Mouse (Mus musculus) stomach, embryonic 16.5 days (tissue): ENCODE data around the gene Cd7. TPM values are rescaled to one million over a fixed set of nuclear protein-coding genes. Genes with fewer than 3 reads are reported as not detected.

Experiments used
- ATAC-seq: fragments of 200-750 bp; cut with Nextera tagmentation; 2 replicates; pipeline ENCODE4 v1.8.0; 2017; ENCODE audit warnings: moderate number of reproducible peaks, moderate TSS enrichment; ENCODE audit not compliant: insufficient read depth, low FRiP score
- H3K27ac ChIP-seq: fragments of 300-500 bp; sonication (generic); 2 replicates; pipeline ENCODE4 v1.5.1; 2014; ENCODE audit warnings: low read length
- H3K27me3 ChIP-seq: fragments of 300-500 bp; sonication (generic); 2 replicates; pipeline ENCODE4 v1.6.1; 2014; ENCODE audit warnings: low read length, control low read depth, mixed read lengths; ENCODE audit not compliant: control insufficient read depth, insufficient read depth
- H3K36me3 ChIP-seq: fragments of 300-500 bp; sonication (generic); 2 replicates; pipeline ENCODE4 v1.6.1; 2014; ENCODE audit warnings: low read length; ENCODE audit not compliant: control insufficient read depth, insufficient read depth
- H3K4me1 ChIP-seq: fragments of 300-500 bp; sonication (generic); 2 replicates; pipeline ENCODE4 v1.6.1; 2014; ENCODE audit warnings: low read length, control low read depth, mixed read lengths; ENCODE audit not compliant: control insufficient read depth, insufficient read depth
- H3K4me2 ChIP-seq: fragments of 300-500 bp; sonication (generic); 2 replicates; pipeline ENCODE4 v1.6.1; 2014; ENCODE audit warnings: low read depth, low read length, mixed read lengths
- H3K4me3 ChIP-seq: fragments of 300-500 bp; sonication (generic); replicated peaks from 2 replicates; pipeline ENCODE4 v1.5.1; 2014; ENCODE audit warnings: mild to moderate bottlenecking, low read length
- H3K9ac ChIP-seq: fragments of 300-500 bp; sonication (generic); 2 replicates; pipeline ENCODE4 v1.6.1; 2014; ENCODE audit warnings: low read length
- H3K9me3 ChIP-seq: fragments of 300-500 bp; sonication (generic); replicated peaks from 2 replicates; pipeline ENCODE4 v1.6.1; 2016; ENCODE audit warnings: low read length, control low read depth; ENCODE audit not compliant: control insufficient read depth
- WGBS: fragments of 180-500 bp; shearing (Covaris S2); extraction: QIAGEN DNeasy Blood & Tissue Kit; methylation state at CpG from one replicate; pipeline ENCODE4 v1.1.7; 2014; 5-methylcytosine and 5-hydroxymethylcytosine counted together
- polyA plus RNA-seq: library from polyadenylated mRNA; unstranded; fragments of >200 nt; fragmentation: Nextera tagmentation; extraction: Ambion mirVana; gene quantifications from 2 replicates; pipeline ENCODE4 v1.2.1, GENCODE M21; 2015

Cd7 gene
- polyA plus RNA-seq = 2.2 and 2.3 TPM in 2 replicates

DNA sequence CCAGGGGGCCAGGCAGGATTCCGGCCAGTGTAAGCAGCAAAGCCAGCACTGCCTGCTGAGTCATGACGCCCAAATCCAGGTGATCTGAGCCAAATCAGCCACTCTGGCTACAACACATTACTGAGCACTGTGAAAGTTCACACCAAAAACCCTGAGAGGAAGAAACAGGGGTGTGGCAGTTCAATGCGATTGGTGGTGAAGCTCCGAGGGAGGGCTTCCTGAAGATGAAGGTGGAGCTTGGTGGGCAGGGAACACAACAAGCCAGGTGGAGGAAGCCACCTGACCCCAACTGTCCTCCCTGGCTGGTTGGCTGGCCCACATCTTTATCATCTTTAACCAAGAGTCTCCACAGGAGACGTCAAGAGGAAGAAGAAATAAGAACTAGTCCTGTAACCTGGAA, at the start of gene Cd7:
Gene Cd7 (minus strand): TSS at position 117 of the 400 bp plus-strand sequence.
- 69% methylated on average over 5 of the region's 5 CpGs for WGBS
- no peak within 1 kb of the TSS for H3K9ac ChIP-seq
- H3K4me3 ChIP-seq = no peak within 1 kb of the TSS
- H3K36me3 ChIP-seq = no peaks in the 10 kb centered on the region
- no peaks in the 10 kb centered on the region for H3K9me3 ChIP-seq
- ATAC-seq = no peak
- H3K27me3 ChIP-seq = no peaks in the 10 kb centered on the region
- H3K4me1 ChIP-seq = peaks cover 2% of the 10 kb centered on the region; the same call in 1 of the 2 replicates
- no peak within 1 kb of the TSS for H3K4me2 ChIP-seq
- no peak within 1 kb of the TSS for H3K27ac ChIP-seq

GRCm38 (mm10) chr11:121088997-121089396, 49.8 kb upstream of the Cd7 start:
- 0 out of 2 replicates have a peak overlapping the region, but pooled peaks have one; percentile 6 for H3K27ac ChIP-seq
- ATAC-seq = no peak
- no peak overlapping the region for H3K9ac ChIP-seq
- H3K9me3 ChIP-seq = no peaks in the 10 kb centered on the region
- no peaks in the 10 kb centered on the region for H3K27me3 ChIP-seq
- H3K4me1 ChIP-seq = peaks cover 3% of the 10 kb centered on the region; the same call in 1 of the 2 replicates
- WGBS = 64% methylated on average over 6 of the region's 6 CpGs
- no peak overlapping the region for H3K4me2 ChIP-seq
- no peak overlapping the region for H3K4me3 ChIP-seq
- no peaks in the 10 kb centered on the region for H3K36me3 ChIP-seq

- Histone ChIP-seq H3K27me3 (no peaks in the 10 kb centered on the region), H3K4me3 (no peak overlapping the region), H3K9ac (no peak overlapping the region), H3K4me1 (peaks cover 10% of the 10 kb centered on the region), H3K9me3 (no peaks in the 10 kb centered on the region), H3K27ac (peak overlapping the region; percentile 68), H3K4me2 (no peak overlapping the region), H3K36me3 (no peaks in the 10 kb centered on the region)
- WGBS = 45% methylated on average over 4 of the region's 4 CpGs
- no peak for ATAC-seq
Observed at GRCm38 (mm10) chr11:121086296-121086695, 47.1 kb upstream of the Cd7 start.

DNA sequence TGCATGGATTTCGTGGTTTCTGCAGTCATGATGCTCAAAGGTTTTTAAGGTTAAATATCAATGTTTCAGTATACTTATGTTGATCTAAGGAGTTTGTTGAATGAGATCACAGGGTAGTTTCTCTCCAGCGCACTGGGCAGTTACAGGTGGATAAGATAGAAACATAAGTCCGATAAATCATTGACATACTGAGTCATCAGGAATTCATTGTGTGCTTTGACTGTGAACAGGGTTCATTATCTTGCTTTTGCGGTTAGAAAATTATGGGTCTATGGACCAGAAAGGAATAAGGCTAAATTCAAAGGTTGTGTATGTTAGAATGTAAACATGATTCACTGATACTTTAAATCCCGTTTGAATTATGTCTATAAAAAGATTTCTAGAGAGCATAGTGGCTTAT, 46.0 kb upstream of the Cd7 start:
- no peaks in the 10 kb centered on the region for H3K9me3 ChIP-seq
- no peak overlapping the region for H3K4me2 ChIP-seq
- no peak overlapping the region for H3K9ac ChIP-seq
- no peak overlapping the region for H3K4me3 ChIP-seq
- peak overlapping the region; percentile 68; the same call in 1 of the 2 replicates for H3K27ac ChIP-seq
- no peaks in the 10 kb centered on the region for H3K27me3 ChIP-seq
- 38% methylated on average over 5 of the region's 5 CpGs for WGBS
- H3K36me3 ChIP-seq = no peaks in the 10 kb centered on the region
- H3K4me1 ChIP-seq = peaks cover 10% of the 10 kb centered on the region
- peak; percentile 65 for ATAC-seq

DNA sequence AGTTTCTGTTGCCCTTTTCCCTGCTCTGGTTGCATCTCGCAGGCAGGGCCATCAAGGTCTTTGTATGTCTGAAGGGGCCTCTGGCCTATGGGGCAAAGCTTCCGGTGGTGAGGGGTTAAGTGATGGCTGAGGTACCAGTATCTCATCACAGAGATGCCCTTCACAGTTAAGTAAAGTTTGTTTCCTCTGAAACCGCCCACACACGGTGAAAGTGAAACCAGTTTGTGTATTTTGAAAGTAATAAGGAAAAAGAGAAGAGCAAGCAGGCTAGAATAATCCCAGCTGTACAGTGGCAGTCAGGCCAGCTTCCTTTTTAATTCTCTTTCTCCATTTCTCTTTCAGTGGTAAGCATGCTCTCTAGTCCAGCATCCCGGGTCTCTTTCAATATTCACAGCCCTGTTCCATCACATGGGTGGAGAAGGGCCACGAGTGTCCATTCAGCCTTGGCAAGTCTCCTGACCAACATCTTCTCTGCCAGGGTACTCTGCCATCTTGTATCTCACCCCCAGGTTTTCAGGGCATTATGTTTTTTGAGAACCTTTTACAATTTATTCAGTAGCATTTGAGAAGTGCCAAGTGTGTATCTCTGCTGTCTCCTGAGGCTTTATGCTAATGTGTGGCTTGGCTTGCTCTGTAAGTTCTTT, 43.8 kb upstream of the Cd7 start:
- Histone ChIP-seq H3K4me3 (no peak overlapping the region), H3K4me2 (peak overlapping the region; percentile 12; the same call in 1 of the 2 replicates)
- 43% methylated on average over 6 of the region's 6 CpGs for WGBS

DNA sequence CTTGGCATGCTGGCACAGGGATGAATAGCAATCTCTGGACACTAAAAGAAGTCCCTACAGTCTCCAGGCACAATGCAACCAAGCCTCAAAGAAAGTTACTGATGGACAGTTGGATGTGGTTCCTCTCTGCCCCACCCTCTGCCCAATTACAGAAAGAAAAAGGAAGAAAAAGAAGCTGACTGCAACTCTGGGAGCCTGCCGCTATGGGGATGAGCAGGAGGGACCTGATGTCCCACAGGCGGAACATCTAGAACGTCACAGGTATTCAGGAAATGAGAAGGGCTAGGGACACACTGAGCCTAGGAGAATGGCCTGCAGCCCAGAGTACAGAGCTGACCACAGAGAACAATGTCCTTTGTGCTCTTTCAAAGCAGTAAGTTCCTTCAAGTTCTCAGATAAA, 43.0 kb upstream of the Cd7 start:
- H3K9ac ChIP-seq = no peak overlapping the region
- H3K27me3 ChIP-seq = no peaks in the 10 kb centered on the region
- peaks cover 6% of the 10 kb centered on the region for H3K4me1 ChIP-seq
- no peak for ATAC-seq
- H3K36me3 ChIP-seq = no peaks in the 10 kb centered on the region
- H3K4me2 ChIP-seq = peak overlapping the region; percentile 12; the same call in 1 of the 2 replicates
- WGBS = 78% methylated on average over 3 of the region's 3 CpGs
- no peak overlapping the region for H3K4me3 ChIP-seq
- no peaks in the 10 kb centered on the region for H3K9me3 ChIP-seq
- H3K27ac ChIP-seq = 0 out of 2 replicates have a peak overlapping the region, but pooled peaks have one; percentile 21

More for the DNA sequence above, 43.8 kb upstream of the Cd7 start:
- no peaks in the 10 kb centered on the region for H3K36me3 ChIP-seq
- ATAC-seq = no peak
- no peak overlapping the region for H3K9ac ChIP-seq
- H3K4me1 ChIP-seq = peaks cover 10% of the 10 kb centered on the region
- no peaks in the 10 kb centered on the region for H3K9me3 ChIP-seq
- no peaks in the 10 kb centered on the region for H3K27me3 ChIP-seq
- H3K27ac ChIP-seq = peak overlapping the region; percentile 21; the same call in 1 of the 2 replicates

- Histone ChIP-seq H3K4me3 (no peak within 1 kb of the TSS), H3K9me3 (no peaks in the 10 kb centered on the region), H3K4me1 (peaks cover 6% of the 10 kb centered on the region), H3K36me3 (no peaks in the 10 kb centered on the region), H3K27me3 (no peaks in the 10 kb centered on the region), H3K27ac (no peak within 1 kb of the TSS), H3K4me2 (no peak within 1 kb of the TSS), H3K9ac (no peak within 1 kb of the TSS)
- no peak for ATAC-seq
- 63% methylated on average over 3 of the region's 3 CpGs for WGBS
Observed at GRCm38 (mm10) chr11:121081120-121081519, 41.9 kb upstream of the Cd7 start, which contains the start of gene Sectm1a. Sectm1a (minus strand) TSS chr11:121081220.

- no peaks in the 10 kb centered on the region for H3K27me3 ChIP-seq
- H3K4me1 ChIP-seq = peaks cover 6% of the 10 kb centered on the region
- no peak overlapping the region for H3K27ac ChIP-seq
- ATAC-seq = no peak
- 93% methylated on average over 8 of the region's 8 CpGs for WGBS
- H3K4me2 ChIP-seq = no peak overlapping the region
- H3K4me3 ChIP-seq = no peak overlapping the region
- H3K9me3 ChIP-seq = no peaks in the 10 kb centered on the region
- H3K9ac ChIP-seq = no peak overlapping the region
- H3K36me3 ChIP-seq = no peaks in the 10 kb centered on the region
Observed at GRCm38 (mm10) chr11:121080330-121080729, 41.1 kb upstream of the Cd7 start.

DNA sequence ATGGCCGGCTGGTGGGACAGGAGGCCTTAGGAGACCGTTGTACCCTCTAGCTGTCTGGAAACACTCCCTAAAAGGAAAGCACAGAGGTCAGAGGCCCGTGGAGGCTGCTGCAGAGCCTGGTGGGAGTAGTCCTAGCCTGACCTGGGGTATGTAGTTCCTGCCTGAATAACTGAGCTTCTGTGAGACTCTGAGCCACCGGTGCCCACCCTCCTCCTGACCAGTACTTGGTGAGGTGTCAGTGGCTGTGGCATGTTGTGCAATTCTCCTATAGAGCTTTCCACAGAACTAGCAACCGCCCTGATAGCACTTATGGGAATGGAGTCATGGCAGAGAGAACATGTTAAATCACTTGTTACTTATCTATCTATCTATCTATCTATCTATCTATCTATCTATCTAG, 36.4 kb upstream of the Cd7 start:
- H3K4me1 ChIP-seq = no peaks in the 10 kb centered on the region
- no peak overlapping the region for H3K9ac ChIP-seq
- 71% methylated on average over 5 of the region's 5 CpGs for WGBS
- no peaks in the 10 kb centered on the region for H3K9me3 ChIP-seq
- H3K27ac ChIP-seq = no peak overlapping the region
- no peaks in the 10 kb centered on the region for H3K36me3 ChIP-seq
- H3K4me3 ChIP-seq = no peak overlapping the region
- H3K4me2 ChIP-seq = no peak overlapping the region
- no peak for ATAC-seq
- no peaks in the 10 kb centered on the region for H3K27me3 ChIP-seq
